Mouse (Mus musculus): ENCODE data around the gene Sec23a. TPM values are rescaled to one million over a fixed set of nuclear protein-coding genes. Genes with fewer than 3 reads are reported as not detected.
"Not testable (repeated sequence)": the region's sequence is repeated elsewhere in the genome, so short reads cannot be mapped to it uniquely, and the experiment has no call there.

The Sec23a gene
- polyA plus RNA-seq (2014; fragmentation: Nextera tagmentation; extraction: Ambion mirVana), result 76.9 and 82.8 TPM in 2 replicates

DNA sequence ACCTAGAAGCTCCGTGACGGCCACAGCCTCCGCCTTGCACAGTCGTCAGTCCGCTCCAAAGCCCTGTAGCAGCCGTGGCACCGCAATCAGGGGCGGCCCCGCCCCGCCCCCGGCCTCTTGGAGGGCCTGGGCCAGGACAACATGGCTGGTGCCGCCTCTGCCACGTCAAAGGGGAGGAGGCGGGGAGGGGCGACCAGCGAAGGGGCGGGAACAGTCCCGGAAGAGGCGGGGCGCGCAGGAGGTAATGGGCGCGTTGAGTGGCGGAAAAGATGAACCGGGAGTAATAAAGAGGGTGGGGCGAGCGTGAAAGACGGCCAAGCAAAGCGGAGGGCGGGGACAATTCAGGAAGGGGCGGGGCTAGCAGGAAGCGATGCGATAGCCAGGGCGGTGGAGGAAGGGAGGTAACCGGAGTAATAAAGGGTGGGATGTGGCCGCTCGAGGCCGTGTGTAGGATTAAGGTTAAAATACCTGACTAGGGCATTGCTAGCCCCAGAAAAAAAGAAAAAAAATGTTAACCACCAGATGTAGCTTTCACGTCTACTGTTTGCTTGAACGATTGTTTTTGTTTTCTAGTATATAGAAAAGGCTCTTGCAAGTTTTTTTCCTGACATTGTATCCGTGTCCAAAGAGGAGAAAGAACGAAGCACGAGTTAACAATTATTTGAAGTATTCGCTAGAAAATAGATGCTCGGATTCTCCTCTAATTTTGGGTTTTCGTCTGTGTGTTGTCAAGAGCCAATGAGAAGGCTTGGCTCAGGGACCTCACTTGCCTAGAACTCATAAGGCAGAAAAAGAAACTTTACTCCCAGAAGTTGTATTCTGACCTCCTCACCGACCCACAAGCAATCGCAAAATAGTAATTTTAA, at the start of gene Sec23a:
TSS of gene Sec23a (minus strand) at position 174 of the 866 bp plus-strand sequence.
- under 1% methylated on average over 46 of the region's 48 CpGs for WGBS
- Histone ChIP-seq H3K27ac (replicated peaks in 1 of 2; ENCODE audit: control insufficient read depth in 1 of 2, insufficient read depth in 1 of 2, low read depth in 2 of 2, low read length in 2 of 2) (peak within 1 kb of the TSS; percentile 92), H3K9ac (ENCODE audit: low read length) (peak within 1 kb of the TSS; percentile 95), H3K36me3 (ENCODE audit: control insufficient read depth, insufficient read depth, low read length) (peaks cover 14% of the 10 kb centered on the region), H3K4me2 (ENCODE audit: low read length) (peak within 1 kb of the TSS; percentile 89), H3K27me3 (ENCODE audit: control insufficient read depth, insufficient read depth, low read length) (no peaks in the 10 kb centered on the region), H3K4me1 (ENCODE audit: control insufficient read depth in 2 of 2, insufficient read depth in 2 of 2, low read length in 2 of 2) (peaks cover 3 to 36% of the 10 kb centered on the region in 2 experiments; a peak in 3 of 4 replicates), H3K9me3 (ENCODE audit: control insufficient read depth, low read length) (no peaks in the 10 kb centered on the region), H3K4me3 (ENCODE audit: control insufficient read depth in 1 of 2, insufficient read depth in 1 of 2, low read depth in 1 of 2, low read length in 2 of 2) (peak within 1 kb of the TSS; percentile 79 to 88)
- ATAC-seq (ENCODE audit: insufficient number of reproducible peaks, insufficient read depth, low FRiP score, low read depth), result peak; percentile 97

- Histone ChIP-seq H3K27ac (replicated peaks in 1 of 2; ENCODE audit: control insufficient read depth in 1 of 2, insufficient read depth in 1 of 2, low read depth in 2 of 2, low read length in 2 of 2) (peak within 1 kb of the TSS; percentile 89 to 95), H3K27me3 (ENCODE audit: control insufficient read depth, insufficient read depth, low read length) (no peaks in the 10 kb centered on the region), H3K4me3 (ENCODE audit: control insufficient read depth in 1 of 2, insufficient read depth in 1 of 2, low read depth in 1 of 2, low read length in 2 of 2) (peak within 1 kb of the TSS; percentile 85 to 90), H3K9ac (ENCODE audit: low read length) (peak within 1 kb of the TSS; percentile 94), H3K36me3 (ENCODE audit: control insufficient read depth, insufficient read depth, low read length) (peaks cover 20% of the 10 kb centered on the region), H3K9me3 (ENCODE audit: control insufficient read depth, low read length) (no peaks in the 10 kb centered on the region), H3K4me2 (ENCODE audit: low read length) (peak within 1 kb of the TSS; percentile 77), H3K4me1 (ENCODE audit: control insufficient read depth in 2 of 2, insufficient read depth in 2 of 2, low read length in 2 of 2) (peaks cover 6 to 13% of the 10 kb centered on the region in 2 experiments; a peak in 3 of 4 replicates)
- ATAC-seq (ENCODE audit: insufficient number of reproducible peaks, insufficient read depth, low FRiP score, low read depth), result peak; percentile 97
- WGBS, result under 1% methylated on average over 48 of the region's 49 CpGs
Measured at GRCm38 (mm10) chr12:59060993-59061595, 49.3 kb upstream of the Sec23a start, which contains the start of gene Trappc6b. TSS of gene Trappc6b (minus strand) at chr12:59061472.

DNA sequence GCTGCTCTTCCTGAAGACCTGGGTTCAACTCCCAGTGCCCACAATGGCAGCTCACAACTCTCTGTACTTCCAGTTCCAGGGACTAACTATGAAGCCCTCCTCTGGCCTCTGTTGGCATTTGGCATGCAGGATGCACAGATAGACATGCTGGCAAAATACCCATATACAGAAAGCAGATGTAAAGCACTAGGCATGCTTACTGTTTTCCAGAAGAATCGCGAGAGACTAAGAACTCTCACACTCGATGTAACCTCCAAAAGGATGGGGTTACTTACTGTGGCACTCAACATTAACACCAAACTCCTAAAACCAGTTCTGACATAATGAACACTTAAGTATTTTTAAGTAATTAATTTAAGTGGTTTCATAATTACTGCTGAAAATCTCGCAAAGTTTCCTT, 48.5 kb upstream of the Sec23a start:
- ATAC-seq (ENCODE audit: insufficient number of reproducible peaks, insufficient read depth, low FRiP score, low read depth), result no peak
- Histone ChIP-seq H3K9me3 (ENCODE audit: control insufficient read depth, low read length) (no peaks in the 10 kb centered on the region), H3K36me3 (ENCODE audit: control insufficient read depth, insufficient read depth, low read length) (peaks cover 26% of the 10 kb centered on the region), H3K27me3 (ENCODE audit: control insufficient read depth, insufficient read depth, low read length) (no peaks in the 10 kb centered on the region), H3K4me2 (ENCODE audit: low read length) (peak overlapping the region; percentile 77), H3K4me3 (ENCODE audit: control insufficient read depth in 1 of 2, insufficient read depth in 1 of 2, low read depth in 1 of 2, low read length in 2 of 2) (peak overlapping the region; percentile 85 to 90), H3K27ac (replicated peaks in 1 of 2; ENCODE audit: control insufficient read depth in 1 of 2, insufficient read depth in 1 of 2, low read depth in 2 of 2, low read length in 2 of 2) (peak overlapping the region; percentile 89 to 95), H3K9ac (ENCODE audit: low read length) (peak overlapping the region; percentile 94), H3K4me1 (ENCODE audit: control insufficient read depth in 2 of 2, insufficient read depth in 2 of 2, low read length in 2 of 2) (peaks cover 6 to 13% of the 10 kb centered on the region in 2 experiments; a peak in 3 of 4 replicates)
- 48% methylated on average over 4 of the region's 4 CpGs for WGBS

GRCm38 (mm10) chr12:59058242-59058641, 46.4 kb upstream of the Sec23a start:
- peaks cover 35% of the 10 kb centered on the region for H3K36me3 ChIP-seq (ENCODE audit: control insufficient read depth, insufficient read depth, low read length)
- not testable (repeated sequence) for ATAC-seq (ENCODE audit: insufficient number of reproducible peaks, insufficient read depth, low FRiP score, low read depth); H3K4me2 ChIP-seq (ENCODE audit: low read length); H3K9me3 ChIP-seq (ENCODE audit: control insufficient read depth, low read length); H3K27ac ChIP-seq (replicated peaks in 1 of 2; ENCODE audit: control insufficient read depth in 1 of 2, insufficient read depth in 1 of 2, low read depth in 2 of 2, low read length in 2 of 2); H3K27me3 ChIP-seq (ENCODE audit: control insufficient read depth, insufficient read depth, low read length); H3K9ac ChIP-seq (ENCODE audit: low read length); H3K4me3 ChIP-seq (ENCODE audit: control insufficient read depth in 1 of 2, insufficient read depth in 1 of 2, low read depth in 1 of 2, low read length in 2 of 2)
- peaks cover 6 to 13% of the 10 kb centered on the region in 2 experiments; a peak in 3 of 4 replicates for H3K4me1 ChIP-seq (ENCODE audit: control insufficient read depth in 2 of 2, insufficient read depth in 2 of 2, low read length in 2 of 2)
- WGBS, result 85% methylated on average over 5 of the region's 5 CpGs

- Histone ChIP-seq H3K27ac (replicated peaks in 1 of 2; ENCODE audit: control insufficient read depth in 1 of 2, insufficient read depth in 1 of 2, low read depth in 2 of 2, low read length in 2 of 2) (no peak overlapping the region), H3K4me2 (ENCODE audit: low read length) (no peak overlapping the region), H3K9ac (ENCODE audit: low read length) (no peak overlapping the region), H3K36me3 (ENCODE audit: control insufficient read depth, insufficient read depth, low read length) (peaks cover 45% of the 10 kb centered on the region), H3K4me1 (ENCODE audit: control insufficient read depth in 2 of 2, insufficient read depth in 2 of 2, low read length in 2 of 2) (peaks cover 6 to 13% of the 10 kb centered on the region in 2 experiments; a peak in 3 of 4 replicates), H3K27me3 (ENCODE audit: control insufficient read depth, insufficient read depth, low read length) (no peaks in the 10 kb centered on the region), H3K9me3 (ENCODE audit: control insufficient read depth, low read length) (no peaks in the 10 kb centered on the region), H3K4me3 (ENCODE audit: control insufficient read depth in 1 of 2, insufficient read depth in 1 of 2, low read depth in 1 of 2, low read length in 2 of 2) (no peak overlapping the region)
- WGBS, result 95% methylated on average over 11 of the region's 11 CpGs
- ATAC-seq (ENCODE audit: insufficient number of reproducible peaks, insufficient read depth, low FRiP score, low read depth), result no peak
Measured at GRCm38 (mm10) chr12:59056222-59056621, 44.4 kb upstream of the Sec23a start.

DNA sequence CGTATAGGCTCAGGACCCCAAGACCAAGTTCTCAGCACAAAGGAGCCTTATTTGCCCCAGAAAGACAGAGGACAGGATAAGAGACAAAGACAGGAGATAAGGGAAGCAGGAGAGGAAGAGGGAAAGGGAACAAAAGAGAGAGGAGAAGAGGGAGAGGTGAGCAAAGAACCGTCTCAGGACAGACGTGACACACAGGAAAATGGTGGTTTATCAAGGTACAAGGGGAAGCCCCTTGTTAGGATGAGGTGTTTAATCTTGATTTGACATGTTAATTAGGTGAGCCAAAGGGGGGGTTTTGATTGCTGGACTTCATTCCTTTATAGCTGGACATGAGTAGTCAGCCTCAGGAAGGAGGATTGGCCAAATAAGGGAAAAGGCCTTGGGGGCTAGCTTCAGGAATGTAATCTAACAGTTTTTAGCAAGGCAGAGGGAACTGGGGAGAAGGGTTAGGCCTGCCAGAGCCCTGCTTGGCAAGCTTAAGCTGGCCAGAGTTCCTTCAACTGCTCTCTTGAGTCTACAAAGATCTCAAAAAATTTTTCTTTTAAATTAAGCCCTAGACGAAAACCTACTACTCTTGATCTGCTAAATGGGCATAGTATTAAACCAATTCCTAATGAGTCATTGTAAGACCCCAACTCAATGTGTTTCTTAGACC, 43.5 kb upstream of the Sec23a start:
- peaks cover 6 to 12% of the 10 kb centered on the region in 2 experiments; a peak in 3 of 4 replicates for H3K4me1 ChIP-seq (ENCODE audit: control insufficient read depth in 2 of 2, insufficient read depth in 2 of 2, low read length in 2 of 2)
- H3K4me2 ChIP-seq (ENCODE audit: low read length), result no peak overlapping the region
- H3K9me3 ChIP-seq (ENCODE audit: control insufficient read depth, low read length), result no peaks in the 10 kb centered on the region
- no peaks in the 10 kb centered on the region for H3K27me3 ChIP-seq (ENCODE audit: control insufficient read depth, insufficient read depth, low read length)
- H3K27ac ChIP-seq (replicated peaks in 1 of 2; ENCODE audit: control insufficient read depth in 1 of 2, insufficient read depth in 1 of 2, low read depth in 2 of 2, low read length in 2 of 2), result no peak overlapping the region
- H3K36me3 ChIP-seq (ENCODE audit: control insufficient read depth, insufficient read depth, low read length), result peaks cover 53% of the 10 kb centered on the region
- H3K4me3 ChIP-seq (ENCODE audit: control insufficient read depth in 1 of 2, insufficient read depth in 1 of 2, low read depth in 1 of 2, low read length in 2 of 2), result no peak overlapping the region
- H3K9ac ChIP-seq (ENCODE audit: low read length), result no peak overlapping the region
- 70% methylated on average over 4 of the region's 4 CpGs for WGBS
- ATAC-seq (ENCODE audit: insufficient number of reproducible peaks, insufficient read depth, low FRiP score, low read depth), result no peak

- H3K4me1 ChIP-seq (ENCODE audit: control insufficient read depth in 2 of 2, insufficient read depth in 2 of 2, low read length in 2 of 2), result 0 out of 4 replicates have a peak, but pooled peaks cover 0 to under 1% of the 10 kb centered on the region in 2 experiments
- H3K36me3 ChIP-seq (ENCODE audit: control insufficient read depth, insufficient read depth, low read length), result peaks cover 61% of the 10 kb centered on the region
Measured at GRCm38 (mm10) chr12:59053976-59054375, 42.2 kb upstream of the Sec23a start.

More at GRCm38 (mm10) chr12:59053976-59054375, 42.2 kb upstream of the Sec23a start:
- H3K9ac ChIP-seq (ENCODE audit: low read length), result no peak overlapping the region
- H3K4me2 ChIP-seq (ENCODE audit: low read length), result no peak overlapping the region
- H3K9me3 ChIP-seq (ENCODE audit: control insufficient read depth, low read length), result no peaks in the 10 kb centered on the region
- no peak overlapping the region for H3K4me3 ChIP-seq (ENCODE audit: control insufficient read depth in 1 of 2, insufficient read depth in 1 of 2, low read depth in 1 of 2, low read length in 2 of 2)
- no peaks in the 10 kb centered on the region for H3K27me3 ChIP-seq (ENCODE audit: control insufficient read depth, insufficient read depth, low read length)
- no peak for ATAC-seq (ENCODE audit: insufficient number of reproducible peaks, insufficient read depth, low FRiP score, low read depth)
- H3K27ac ChIP-seq (replicated peaks in 1 of 2; ENCODE audit: control insufficient read depth in 1 of 2, insufficient read depth in 1 of 2, low read depth in 2 of 2, low read length in 2 of 2), result no peak overlapping the region
